Mouse (Mus musculus) liver, embryonic 16.5 days (tissue): ENCODE measurements around the gene Ibsp. TPM values are rescaled to one million over a fixed set of nuclear protein-coding genes. Genes with fewer than 3 reads are reported as not detected.

Experiments used
- ATAC-seq: fragments of 200-750 bp; cut with Nextera tagmentation; 2 replicates; pipeline ENCODE4 v1.8.0; 2017; ENCODE audit warnings: low read depth, mild to moderate bottlenecking, moderate number of reproducible peaks, moderate library complexity
- H3K27ac ChIP-seq: fragments of 300-500 bp; sonication (generic); 2 replicates; pipeline ENCODE4 v1.5.1; 2014; ENCODE audit warnings: mild to moderate bottlenecking, low read length
- H3K27me3 ChIP-seq: fragments of 300-500 bp; sonication (generic); 2 replicates; pipeline ENCODE4 v1.6.1; 2014; ENCODE audit warnings: low read depth, low read length, mixed read lengths; ENCODE audit not compliant: control insufficient read depth, insufficient read depth
- H3K36me3 ChIP-seq: fragments of 300-500 bp; sonication (generic); 2 replicates; pipeline ENCODE4 v1.6.1; 2014; ENCODE audit warnings: mild to moderate bottlenecking; ENCODE audit not compliant: control insufficient read depth, insufficient read depth
- H3K4me1 ChIP-seq: fragments of 300-500 bp; sonication (generic); 2 replicates; pipeline ENCODE4 v1.6.1; 2014; ENCODE audit warnings: low read depth, low read length, mixed read lengths; ENCODE audit not compliant: control insufficient read depth
- H3K4me2 ChIP-seq: fragments of 300-500 bp; sonication (generic); 2 replicates; pipeline ENCODE4 v1.6.1; 2014; ENCODE audit warnings: low read depth, low read length, mixed read lengths
- H3K4me3 ChIP-seq: fragments of 300-500 bp; sonication (generic); 2 replicates; pipeline ENCODE4 v1.5.1; 2014; ENCODE audit warnings: low read depth, mild to moderate bottlenecking, low read length
- H3K9ac ChIP-seq: fragments of 300-500 bp; sonication (generic); 2 replicates; pipeline ENCODE4 v1.6.1; 2014; ENCODE audit warnings: low read depth, low read length
- H3K9me3 ChIP-seq: fragments of 300-500 bp; sonication (generic); replicated peaks from 2 replicates; pipeline ENCODE4 v1.6.1; 2016; ENCODE audit warnings: low read length; ENCODE audit not compliant: control insufficient read depth
- WGBS: fragments of 180-500 bp; shearing (Covaris S2); extraction: QIAGEN DNeasy Blood & Tissue Kit; methylation state at CpG from one replicate; pipeline ENCODE4 v1.1.7; 2014; ENCODE audit not compliant: insufficient replicate concordance; 5-methylcytosine and 5-hydroxymethylcytosine counted together
- polyA plus RNA-seq: library from polyadenylated mRNA; unstranded; fragments of >200 nt; fragmentation: Nextera tagmentation; extraction: Ambion mirVana; gene quantifications from 2 replicates; pipeline ENCODE4 v1.2.1, GENCODE M21; 2015

The Ibsp gene
- polyA plus RNA-seq, 1 experiment from 2014 or later = not detected

DNA sequence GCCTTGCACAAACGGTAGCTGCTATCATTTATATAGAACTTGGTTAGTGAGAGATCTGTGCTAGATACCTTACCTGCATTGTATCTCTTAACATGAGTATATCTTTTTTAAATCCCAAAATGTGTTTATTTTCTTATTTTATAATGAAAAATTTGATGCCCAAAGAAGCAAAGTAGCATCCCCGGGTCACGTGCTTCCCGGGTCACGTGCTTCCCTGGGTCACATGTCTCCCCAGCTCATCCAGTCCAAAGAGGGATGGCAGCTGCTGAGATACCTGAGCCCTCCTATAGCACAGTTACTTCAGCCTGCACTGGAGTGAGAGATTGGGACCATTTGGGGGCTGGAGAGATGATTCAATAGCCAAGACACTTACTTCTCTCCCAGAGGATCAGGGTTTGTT, 37.0 kb downstream of the Ibsp start:
- Histone ChIP-seq H3K4me2 (no peak overlapping the region), H3K4me1 (no peaks in the 10 kb centered on the region), H3K4me3 (no peak overlapping the region), H3K27ac (no peak overlapping the region), H3K27me3 (no peaks in the 10 kb centered on the region), H3K9ac (no peak overlapping the region), H3K9me3 (no peaks in the 10 kb centered on the region), H3K36me3 (no peaks in the 10 kb centered on the region)
- 66% methylated on average over 5 of the region's 5 CpGs for WGBS
- no peak for ATAC-seq

DNA sequence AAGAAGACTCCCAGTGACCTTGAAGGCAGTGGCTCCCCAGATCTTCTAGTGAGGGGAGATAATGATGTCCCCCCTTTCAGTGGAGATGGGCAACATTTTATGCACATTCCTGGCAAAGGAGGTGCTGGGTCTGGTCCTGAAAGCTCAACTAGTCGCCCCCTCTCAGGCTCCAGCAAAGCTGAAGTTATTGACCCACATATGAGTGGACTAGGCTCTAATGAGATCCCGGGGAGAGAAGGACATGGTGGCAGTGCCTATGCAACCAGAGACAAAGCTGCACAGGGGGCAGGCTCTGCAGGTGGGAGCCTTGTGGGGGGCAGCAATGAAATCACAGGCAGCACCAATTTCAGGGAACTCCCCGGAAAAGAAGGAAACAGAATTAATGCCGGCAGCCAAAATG, 38.5 kb downstream of the Ibsp start:
- no peak overlapping the region for H3K4me3 ChIP-seq
- no peaks in the 10 kb centered on the region for H3K9me3 ChIP-seq
- H3K9ac ChIP-seq = no peak overlapping the region
- 59% methylated on average over 4 of the region's 4 CpGs for WGBS
- no peak for ATAC-seq
- no peak overlapping the region for H3K4me2 ChIP-seq
- no peaks in the 10 kb centered on the region for H3K27me3 ChIP-seq
- H3K36me3 ChIP-seq = no peaks in the 10 kb centered on the region
- no peaks in the 10 kb centered on the region for H3K4me1 ChIP-seq
- no peak overlapping the region for H3K27ac ChIP-seq

DNA sequence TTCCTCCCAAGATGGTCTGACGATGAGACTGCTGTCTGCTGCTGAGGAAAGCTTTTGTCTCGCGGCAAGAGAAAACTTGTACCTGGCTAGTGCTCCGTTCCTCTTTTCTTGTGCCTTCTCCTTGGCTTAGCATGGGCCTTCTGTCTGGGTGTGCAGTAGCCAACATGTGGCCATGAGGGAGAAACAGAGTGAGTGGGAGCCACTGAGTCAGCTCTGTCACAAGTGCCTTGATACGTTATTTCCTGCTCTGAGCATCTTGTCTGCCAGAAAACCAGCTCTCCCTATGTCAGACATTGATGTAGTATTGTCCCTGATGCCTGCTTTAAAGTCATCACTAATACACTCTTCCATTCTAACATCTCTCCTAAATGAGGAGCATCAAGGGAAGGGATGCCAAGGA, 40.0 kb downstream of the Ibsp start:
- WGBS = 69% methylated on average over 5 of the region's 5 CpGs
- no peak for ATAC-seq

DNA sequence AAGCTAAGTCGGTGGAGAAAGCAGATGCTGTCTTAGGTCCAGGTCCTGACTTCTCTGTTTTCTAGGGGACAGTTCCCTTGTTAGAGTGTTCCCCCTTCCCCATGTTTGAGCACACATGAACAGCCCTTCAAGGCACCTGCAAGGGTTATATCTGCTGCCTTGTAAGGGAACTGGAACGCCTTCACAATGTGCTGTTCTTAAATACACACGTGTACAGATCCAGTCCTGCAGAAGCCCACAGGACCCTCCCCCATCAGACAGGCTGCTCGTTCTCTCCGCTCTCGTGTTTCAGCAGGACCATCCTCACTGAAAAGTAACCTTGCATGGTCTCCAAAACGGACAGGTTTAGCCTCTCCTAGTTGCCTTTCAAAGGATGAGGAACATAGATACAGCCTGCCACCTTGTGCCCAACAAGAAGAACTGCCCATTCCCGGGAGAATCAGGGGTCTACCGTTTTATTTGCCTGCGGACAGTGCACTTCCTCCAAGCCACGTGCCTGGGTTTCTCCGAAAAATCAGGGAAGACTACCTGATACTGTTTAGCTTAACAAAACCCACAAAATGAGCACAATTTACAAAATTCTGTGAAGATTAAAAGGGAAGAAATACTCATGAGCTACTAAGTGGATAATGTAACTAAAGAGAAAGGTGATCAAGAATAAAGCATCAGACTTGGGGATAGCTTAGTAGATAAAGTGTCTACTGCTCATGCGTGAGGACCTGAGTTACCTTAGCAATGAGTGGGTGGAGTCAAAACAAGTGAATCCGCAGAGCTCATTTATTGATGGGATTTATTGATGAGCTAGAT, 40.9 kb downstream of the Ibsp start:
- Histone ChIP-seq H3K9me3 (no peaks in the 10 kb centered on the region), H3K27ac (no peak overlapping the region), H3K4me2 (no peak overlapping the region), H3K27me3 (no peaks in the 10 kb centered on the region), H3K9ac (no peak overlapping the region), H3K4me3 (no peak overlapping the region), H3K36me3 (no peaks in the 10 kb centered on the region), H3K4me1 (no peaks in the 10 kb centered on the region)
- ATAC-seq = no peak
- 20% methylated on average over 14 of the region's 14 CpGs for WGBS

More for the DNA sequence above, 40.0 kb downstream of the Ibsp start:
- H3K4me1 ChIP-seq = no peaks in the 10 kb centered on the region
- H3K9me3 ChIP-seq = no peaks in the 10 kb centered on the region
- no peaks in the 10 kb centered on the region for H3K27me3 ChIP-seq
- no peak overlapping the region for H3K9ac ChIP-seq
- H3K36me3 ChIP-seq = no peaks in the 10 kb centered on the region
- H3K4me2 ChIP-seq = no peak overlapping the region
- H3K27ac ChIP-seq = no peak overlapping the region
- H3K4me3 ChIP-seq = no peak overlapping the region

DNA sequence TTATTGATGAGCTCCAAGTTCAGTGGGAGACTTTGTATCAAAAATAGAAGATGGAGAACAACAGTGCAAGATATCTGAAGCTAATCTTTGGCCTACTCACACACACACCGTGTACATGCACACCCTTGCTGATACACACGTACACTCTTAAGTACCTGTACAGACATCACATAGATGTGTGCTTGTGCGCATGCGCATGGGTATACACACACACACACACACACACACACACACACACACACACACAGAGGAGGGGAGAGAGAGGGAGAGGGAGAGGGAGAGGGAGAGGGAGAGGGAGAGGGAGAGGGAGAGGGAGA, 41.5 kb downstream of the Ibsp start:
- 75% methylated on average over 4 of the region's 4 CpGs for WGBS
- H3K9me3 ChIP-seq = no peaks in the 10 kb centered on the region
- no peaks in the 10 kb centered on the region for H3K27me3 ChIP-seq
- no peaks in the 10 kb centered on the region for H3K36me3 ChIP-seq
- H3K4me2 ChIP-seq = no peak overlapping the region
- H3K27ac ChIP-seq = no peak overlapping the region
- no peak overlapping the region for H3K4me3 ChIP-seq
- H3K9ac ChIP-seq = no peak overlapping the region
- ATAC-seq = no peak
- no peaks in the 10 kb centered on the region for H3K4me1 ChIP-seq

DNA sequence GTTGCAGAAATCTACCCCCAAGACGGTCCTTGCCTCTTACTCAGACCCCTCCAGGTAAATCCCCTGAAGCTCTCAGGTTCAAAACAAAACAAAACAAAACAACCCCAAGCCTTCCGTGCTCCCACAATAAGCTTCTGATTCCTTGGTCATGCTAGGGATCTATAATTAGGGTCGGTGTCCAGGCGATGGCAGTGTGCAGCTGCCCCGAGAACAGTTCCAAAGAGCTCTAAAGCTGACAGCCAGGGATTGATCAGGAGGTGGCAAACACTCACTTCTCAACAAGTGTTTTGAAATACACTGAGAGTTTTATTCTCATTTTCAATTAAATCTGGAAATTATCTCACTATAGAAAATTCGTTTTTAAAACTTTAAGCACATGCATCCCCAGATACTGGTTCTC, 43.9 kb downstream of the Ibsp start:
- ATAC-seq = no peak
- Histone ChIP-seq H3K4me2 (no peak overlapping the region), H3K9ac (no peak overlapping the region), H3K4me3 (no peak overlapping the region), H3K4me1 (no peaks in the 10 kb centered on the region), H3K27ac (no peak overlapping the region), H3K9me3 (no peaks in the 10 kb centered on the region), H3K27me3 (no peaks in the 10 kb centered on the region), H3K36me3 (no peaks in the 10 kb centered on the region)
- 30% methylated on average over 6 of the region's 6 CpGs for WGBS

DNA sequence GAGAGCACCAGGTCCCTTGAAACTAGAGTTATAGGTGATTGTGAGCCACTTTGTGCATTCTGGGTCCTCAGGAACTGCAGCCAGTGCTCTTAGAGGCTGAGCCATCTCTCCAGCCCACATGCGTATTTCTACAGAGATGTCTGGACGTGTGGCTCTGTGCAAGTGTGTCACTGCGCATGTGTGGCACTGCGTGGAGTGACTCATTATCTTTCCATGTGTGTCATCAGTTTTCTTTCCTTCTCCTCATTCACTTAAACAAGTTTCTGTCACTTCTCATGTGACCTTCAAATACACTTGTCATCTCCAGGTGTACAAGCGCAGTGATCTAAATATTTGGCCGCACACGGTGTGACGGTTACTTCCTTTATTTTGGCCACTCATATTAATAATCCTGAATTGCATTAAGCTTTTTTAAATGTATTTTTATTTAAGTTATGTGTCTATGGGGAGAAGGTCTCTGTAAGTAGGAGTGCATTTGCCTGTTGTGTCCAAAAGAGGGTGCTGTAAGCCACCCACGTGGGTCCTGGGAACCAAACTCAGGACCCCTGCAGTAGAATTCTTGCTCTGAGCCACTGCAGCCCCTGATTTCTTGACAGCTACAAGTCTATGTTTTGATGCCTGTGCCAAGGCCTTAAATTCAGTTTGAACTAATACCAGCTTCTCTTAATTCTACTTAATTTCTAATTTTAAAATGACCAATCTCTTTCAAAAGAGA, 45.7 kb downstream of the Ibsp start:
- H3K9me3 ChIP-seq = no peaks in the 10 kb centered on the region
- no peak overlapping the region for H3K9ac ChIP-seq
- no peak overlapping the region for H3K27ac ChIP-seq
- no peaks in the 10 kb centered on the region for H3K36me3 ChIP-seq
- H3K4me2 ChIP-seq = no peak overlapping the region
- H3K27me3 ChIP-seq = no peaks in the 10 kb centered on the region
- no peaks in the 10 kb centered on the region for H3K4me1 ChIP-seq
- no peak overlapping the region for H3K4me3 ChIP-seq
- ATAC-seq = no peak
- WGBS = 56% methylated on average over 9 of the region's 9 CpGs

DNA sequence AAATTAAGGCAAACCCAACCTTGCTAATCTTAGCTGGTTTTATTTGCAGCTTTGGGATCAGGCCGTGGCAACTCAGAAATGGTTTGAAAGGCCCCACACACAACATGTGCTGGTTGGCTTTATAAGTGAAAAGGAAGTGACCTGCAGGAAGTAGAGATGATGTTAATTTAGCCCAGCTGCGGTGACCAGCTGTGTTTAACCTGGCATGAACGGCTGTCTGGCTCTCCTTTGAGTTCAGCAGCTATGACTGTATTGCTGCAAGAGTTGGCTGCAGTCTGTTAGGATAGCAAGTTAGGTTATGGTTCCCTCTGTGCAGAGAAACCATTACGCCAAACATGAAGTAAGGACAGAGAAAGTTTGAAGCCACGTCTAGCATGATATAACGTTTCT, 46.3 kb downstream of the Ibsp start:
- WGBS = 46% methylated on average over 6 of the region's 6 CpGs
- Histone ChIP-seq H3K27ac (no peak overlapping the region), H3K9ac (no peak overlapping the region), H3K4me2 (no peak overlapping the region), H3K36me3 (no peaks in the 10 kb centered on the region), H3K9me3 (no peaks in the 10 kb centered on the region), H3K27me3 (no peaks in the 10 kb centered on the region), H3K4me1 (no peaks in the 10 kb centered on the region), H3K4me3 (no peak overlapping the region)
- no peak for ATAC-seq

DNA sequence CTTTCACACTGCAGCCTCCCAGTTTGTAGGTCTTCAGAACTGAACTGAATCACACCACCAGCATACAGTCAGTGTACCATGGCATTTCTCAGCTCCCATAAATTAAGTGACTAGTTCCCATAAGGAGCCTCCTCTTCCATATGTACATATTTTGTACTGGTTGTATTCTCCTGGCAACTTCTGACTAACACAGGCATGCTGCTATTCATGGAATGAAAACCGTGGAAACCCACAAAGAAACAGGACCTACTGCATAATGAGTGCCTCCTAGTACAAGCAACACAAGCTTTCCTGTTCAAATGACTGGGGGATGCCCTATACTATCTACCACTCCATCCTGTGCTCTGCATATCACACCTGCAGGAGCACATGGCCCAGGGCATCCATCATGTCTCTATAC, 52.1 kb downstream of the Ibsp start:
- no peak overlapping the region for H3K9ac ChIP-seq
- no peaks in the 10 kb centered on the region for H3K9me3 ChIP-seq
- H3K4me3 ChIP-seq = no peak overlapping the region
- no peak for ATAC-seq
- no peaks in the 10 kb centered on the region for H3K36me3 ChIP-seq
- H3K27ac ChIP-seq = no peak overlapping the region
- H3K4me1 ChIP-seq = no peaks in the 10 kb centered on the region
- H3K4me2 ChIP-seq = no peak overlapping the region
- no peaks in the 10 kb centered on the region for H3K27me3 ChIP-seq
- WGBS = 28% methylated on average over 1 of the region's 1 CpGs
